Mouse (Mus musculus) lung, postnatal 25 days (tissue): ENCODE data around the gene Adcy2.

Experiments used
- DNase-seq: peaks from one replicate; pipeline ENCODE4 v3.0.0; 2022; ENCODE audit warnings: low spot score

Adcy2 gene

GRCm38 (mm10) chr13:68826461-68826860 lies 172.9 kb downstream of the Adcy2 start:
- no peak for DNase-seq

GRCm38 (mm10) chr13:68820858-68821579 lies 178.3 kb downstream of the Adcy2 start:
- peak; percentile 17 for DNase-seq

- DNase-seq, result no peak
Observed at GRCm38 (mm10) chr13:68815704-68816477, 183.4 kb downstream of the Adcy2 start.

- DNase-seq, result no peak
Observed at GRCm38 (mm10) chr13:68811185-68811584, 188.2 kb downstream of the Adcy2 start.

- no peak for DNase-seq
Observed at GRCm38 (mm10) chr13:68799777-68800176, 199.6 kb downstream of the Adcy2 start.

- peak; percentile 79 for DNase-seq
Observed at GRCm38 (mm10) chr13:68793286-68793685, 206.1 kb downstream of the Adcy2 start.

- peak; percentile 27 for DNase-seq
Observed at GRCm38 (mm10) chr13:68787286-68788061, 211.9 kb downstream of the Adcy2 start.

- no peak for DNase-seq
Observed at GRCm38 (mm10) chr13:68783096-68783495, 216.2 kb downstream of the Adcy2 start.

- DNase-seq, result no peak
Observed at GRCm38 (mm10) chr13:68778011-68778672, 221.2 kb downstream of the Adcy2 start.

- peak; percentile 42 for DNase-seq
Observed at GRCm38 (mm10) chr13:68773599-68774211, 225.6 kb downstream of the Adcy2 start.

- DNase-seq, result peak; percentile 24
Observed at GRCm38 (mm10) chr13:68768588-68768987, 230.8 kb downstream of the Adcy2 start.

- no peak for DNase-seq
Observed at GRCm38 (mm10) chr13:68765896-68766578, 233.3 kb downstream of the Adcy2 start.

- DNase-seq, result no peak
Observed at GRCm38 (mm10) chr13:68764614-68765013, 234.7 kb downstream of the Adcy2 start.

- no peak for DNase-seq
Observed at GRCm38 (mm10) chr13:68749801-68750200, 249.5 kb downstream of the Adcy2 start.

GRCm38 (mm10) chr13:68749370-68749769 lies 250.0 kb downstream of the Adcy2 start:
- no peak for DNase-seq

GRCm38 (mm10) chr13:68745426-68745825 lies 253.9 kb downstream of the Adcy2 start:
- DNase-seq, result no peak

- no peak for DNase-seq
Observed at GRCm38 (mm10) chr13:68712661-68713060, 286.7 kb downstream of the Adcy2 start.

GRCm38 (mm10) chr13:68707296-68707747 lies 292.0 kb downstream of the Adcy2 start:
- DNase-seq, result no peak

GRCm38 (mm10) chr13:68684919-68685318 lies 314.4 kb downstream of the Adcy2 start:
- DNase-seq, result no peak

GRCm38 (mm10) chr13:68680429-68680828 lies 318.9 kb downstream of the Adcy2 start:
- no peak for DNase-seq

- no peak for DNase-seq
Observed at GRCm38 (mm10) chr13:68642786-68643185, 356.6 kb downstream of the Adcy2 start.
